Mouse (Mus musculus) erythroblast, adult 5-6 weeks (primary cell): Measurements from ENCODE around the gene Ankrd23. TPM values are rescaled to one million over a fixed set of nuclear protein-coding genes. Genes with fewer than 3 reads are reported as not detected.

ENCODE experiments used
- ATAC-seq: replicated peaks from 2 replicates; pipeline ENCODE4 v1.8.0; 2016; ENCODE audit warnings: moderate number of reproducible peaks, mild to moderate bottlenecking, moderate TSS enrichment, inconsistent platforms; ENCODE audit not compliant: poor library complexity, low FRiP score, severe bottlenecking
- total RNA-seq, 2 experiments: library from RNA; stranded (forward) in 1 of 2; stranded (reverse) in 1 of 2; fragments of 150-400 nt in 1 of 2; fragments of 200-764, 138-1000 nt in 1 of 2; gene quantifications; 2 replicates each; pipeline versions ENCODE4 v1.2.3 to v1.2.4; 2015 to 2017; ENCODE audit warnings: low replicate concordance in 2 of 2

Gene Ankrd23
- total RNA-seq, 2 experiments from 2014 or later: 1.0 TPM; not detected in 1

- ATAC-seq: no peak
Measured at GRCm38 (mm10) chr1:36526903-36527302, 9.8 kb downstream of the Ankrd23 start.

- no peak for ATAC-seq
Measured at GRCm38 (mm10) chr1:36525774-36526173, 10.9 kb downstream of the Ankrd23 start.

GRCm38 (mm10) chr1:36524058-36524457 lies 12.6 kb downstream of the Ankrd23 start:
- ATAC-seq: no peak

GRCm38 (mm10) chr1:36523332-36524013 lies 13.2 kb downstream of the Ankrd23 start:
- no peak for ATAC-seq

GRCm38 (mm10) chr1:36522210-36522609 lies 14.5 kb downstream of the Ankrd23 start:
- no peak for ATAC-seq

GRCm38 (mm10) chr1:36519626-36520025 lies 17.1 kb downstream of the Ankrd23 start:
- ATAC-seq: no peak

- no peak for ATAC-seq
Measured at GRCm38 (mm10) chr1:36518259-36518658, 18.4 kb downstream of the Ankrd23 start.

GRCm38 (mm10) chr1:36513718-36514117 lies 23.0 kb downstream of the Ankrd23 start:
- ATAC-seq: no peak

- no peak for ATAC-seq
Measured at GRCm38 (mm10) chr1:36513310-36513709, 23.4 kb downstream of the Ankrd23 start.

GRCm38 (mm10) chr1:36512966-36513280 lies 23.8 kb downstream of the Ankrd23 start:
- no peak for ATAC-seq

- ATAC-seq: no peak
Measured at GRCm38 (mm10) chr1:36512089-36512965, 24.4 kb downstream of the Ankrd23 start.

- peak; percentile 96 for ATAC-seq
Measured at GRCm38 (mm10) chr1:36511289-36512021, 25.2 kb downstream of the Ankrd23 start, which contains the start of gene Cnnm3. Cnnm3 (plus strand) TSS chr1:36511867.

- ATAC-seq: no peak
Measured at GRCm38 (mm10) chr1:36508238-36508637, 28.4 kb downstream of the Ankrd23 start.

GRCm38 (mm10) chr1:36501261-36501660 lies 35.4 kb downstream of the Ankrd23 start:
- peak; percentile 71 for ATAC-seq

- no peak for ATAC-seq
Measured at GRCm38 (mm10) chr1:36497312-36497711, 39.4 kb downstream of the Ankrd23 start.

GRCm38 (mm10) chr1:36496719-36497118 lies 40.0 kb downstream of the Ankrd23 start:
- no peak for ATAC-seq

GRCm38 (mm10) chr1:36493299-36493698 lies 43.4 kb downstream of the Ankrd23 start:
- ATAC-seq: no peak

- ATAC-seq: no peak
Measured at GRCm38 (mm10) chr1:36492416-36493139, 44.1 kb downstream of the Ankrd23 start.

GRCm38 (mm10) chr1:36489661-36490060 lies 47.0 kb downstream of the Ankrd23 start:
- no peak for ATAC-seq

- no peak for ATAC-seq
Measured at GRCm38 (mm10) chr1:36487111-36487510, 49.6 kb downstream of the Ankrd23 start.
